Mouse (Mus musculus) heart, embryonic 13.5 days (tissue): ENCODE data around the gene Dda1. TPM values are rescaled to one million over a fixed set of nuclear protein-coding genes. Genes with fewer than 3 reads are reported as not detected.
A peak's percentile ranks its signal among the peaks of the same experiment; 100 is the strongest.
"Not testable (repeated sequence)": the region's sequence is repeated elsewhere in the genome, so short reads cannot be mapped to it uniquely, and the experiment has no call there.

Source experiments
- ATAC-seq: fragments of 200-750 bp; cut with Nextera tagmentation; 2 replicates; pipeline ENCODE4 v1.8.0; 2017; ENCODE audit warnings: moderate TSS enrichment; ENCODE audit not compliant: insufficient number of reproducible peaks, low FRiP score, low TSS enrichment; ENCODE audit errors: extremely low read depth
- H3K27ac ChIP-seq: fragments of 300-500 bp; sonication (generic); replicated peaks from 2 replicates; pipeline ENCODE4 v1.5.1; 2015; ENCODE audit warnings: moderate library complexity, mild to moderate bottlenecking, inconsistent platforms
- H3K27me3 ChIP-seq: fragments of 300-500 bp; sonication (generic); replicated peaks from 2 replicates; pipeline ENCODE4 v1.6.1; 2015; ENCODE audit warnings: mild to moderate bottlenecking, inconsistent platforms
- H3K36me3 ChIP-seq: fragments of 300-500 bp; sonication (generic); 2 replicates; pipeline ENCODE4 v1.6.1; 2015; ENCODE audit warnings: mild to moderate bottlenecking, inconsistent platforms
- H3K4me1 ChIP-seq: fragments of 300-500 bp; sonication (generic); 2 replicates; pipeline ENCODE4 v1.6.1; 2015; ENCODE audit warnings: inconsistent platforms
- H3K4me2 ChIP-seq: fragments of 300-500 bp; sonication (generic); 2 replicates; pipeline ENCODE4 v1.6.1; 2015; ENCODE audit warnings: inconsistent platforms, mild to moderate bottlenecking, moderate library complexity
- H3K4me3 ChIP-seq: fragments of 300-500 bp; sonication (generic); 2 replicates; pipeline ENCODE4 v1.5.1; 2015; ENCODE audit warnings: moderate library complexity, mild to moderate bottlenecking, inconsistent platforms
- H3K9ac ChIP-seq: fragments of 300-500 bp; sonication (generic); 2 replicates; pipeline ENCODE4 v1.6.1; 2015; ENCODE audit warnings: inconsistent platforms, mild to moderate bottlenecking, moderate library complexity
- H3K9me3 ChIP-seq: fragments of 300-500 bp; sonication (generic); 2 replicates; pipeline ENCODE4 v1.6.1; 2016; ENCODE audit warnings: inconsistent platforms
- WGBS: fragments of 180-500 bp; shearing (Covaris S2); methylation state at CpG from one replicate; pipeline ENCODE4 v1.1.7; 2015; ENCODE audit warnings: mixed read lengths; 5-methylcytosine and 5-hydroxymethylcytosine counted together
- polyA plus RNA-seq: library from polyadenylated mRNA; unstranded; fragments of >200 nt; fragmentation: Nextera tagmentation; extraction: Ambion mirVana; gene quantifications from 2 replicates; pipeline ENCODE4 v1.2.1, GENCODE M21; 2015

Dda1 gene
- 75.6 and 87.1 TPM in 2 replicates for polyA plus RNA-seq

DNA sequence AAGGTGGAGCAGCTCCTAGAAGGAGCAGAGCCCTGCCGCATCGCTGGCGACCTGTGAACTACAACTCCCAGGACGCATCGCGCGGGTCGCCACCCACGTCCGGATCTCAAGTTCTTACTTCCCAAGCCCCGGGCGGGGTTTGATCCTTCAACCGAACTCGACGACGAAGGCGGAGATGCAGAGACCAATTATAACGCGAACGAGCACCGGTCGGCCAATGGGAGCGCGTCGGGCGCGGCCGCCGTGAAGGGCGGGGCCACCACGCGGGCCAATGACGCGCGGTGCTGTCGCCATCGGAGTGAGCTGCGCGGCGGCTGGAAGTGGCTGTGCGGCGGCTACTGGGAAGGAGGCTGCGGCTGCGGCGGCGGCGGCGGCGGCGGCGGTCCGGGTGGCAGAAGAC lies at the start of gene Dda1:
Dda1 (plus strand) TSS at position 284 of the 400 bp plus-strand sequence.
- ATAC-seq: peak; percentile 86
- WGBS: under 1% methylated on average over 45 of the region's 52 CpGs

DNA sequence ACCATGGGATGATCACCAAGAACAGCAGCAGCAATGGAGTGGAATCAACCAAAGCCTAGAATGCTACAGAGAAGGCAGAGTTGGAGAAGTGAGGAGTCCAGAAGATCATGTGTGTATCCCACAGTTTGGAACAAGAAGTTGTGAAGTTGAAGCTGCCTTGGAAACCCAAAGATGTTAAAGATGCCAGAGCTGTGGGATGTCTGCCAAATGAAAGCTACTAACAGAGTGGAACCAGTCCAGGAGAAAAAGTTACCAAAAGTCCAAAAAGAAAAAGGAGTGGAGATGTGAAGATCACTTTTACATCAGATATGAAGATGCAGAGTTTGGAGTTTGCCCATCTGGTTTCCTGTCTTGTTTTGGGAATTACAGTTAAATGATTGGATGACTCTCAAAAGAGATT lies 46.9 kb upstream of the Dda1 start:
- Histone ChIP-seq H3K36me3 (no peaks in the 10 kb centered on the region), H3K4me2 (no peak overlapping the region), H3K4me3 (no peak overlapping the region), H3K27me3 (0 out of 2 replicates have a peak, but pooled peaks cover 10% of the 10 kb centered on the region), H3K27ac (no peak overlapping the region), H3K9ac (no peak overlapping the region), H3K9me3 (0 out of 2 replicates have a peak, but pooled peaks cover 4% of the 10 kb centered on the region), H3K4me1 (no peaks in the 10 kb centered on the region)
- no peak for ATAC-seq

More for the DNA sequence above, at the start of gene Dda1:
- H3K4me2 ChIP-seq: peak within 1 kb of the TSS; percentile 93
- H3K27ac ChIP-seq: peak within 1 kb of the TSS; percentile 53
- H3K9me3 ChIP-seq: no peaks in the 10 kb centered on the region
- no peaks in the 10 kb centered on the region for H3K27me3 ChIP-seq
- peak within 1 kb of the TSS; percentile 86 for H3K9ac ChIP-seq
- peaks cover 33% of the 10 kb centered on the region for H3K4me1 ChIP-seq
- peak within 1 kb of the TSS; percentile 69 for H3K4me3 ChIP-seq
- peaks cover 47% of the 10 kb centered on the region for H3K36me3 ChIP-seq

DNA sequence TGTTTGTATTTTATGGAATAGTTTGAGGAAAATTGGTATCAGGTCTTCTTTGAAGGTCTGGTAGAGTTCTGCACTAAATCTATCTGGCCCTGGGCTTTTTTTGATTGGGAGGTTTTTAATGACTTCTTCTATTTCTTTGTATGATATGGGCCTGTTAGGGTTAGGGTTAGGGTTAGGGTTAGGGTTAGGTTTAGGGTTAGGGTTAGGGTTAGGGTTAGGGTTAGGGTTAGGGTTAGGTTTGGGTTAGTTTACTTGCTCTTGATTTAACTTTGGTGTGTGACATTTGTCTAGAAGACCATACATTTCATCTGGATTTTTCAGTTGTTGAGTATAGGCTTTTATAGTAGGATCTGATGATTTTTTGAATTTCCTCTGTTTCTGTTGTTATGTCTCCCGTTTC lies 36.1 kb upstream of the Dda1 start:
- H3K4me3 ChIP-seq, H3K27ac ChIP-seq: not testable (repeated sequence)
- WGBS: 60% methylated on average over 1 of the region's 1 CpGs

DNA sequence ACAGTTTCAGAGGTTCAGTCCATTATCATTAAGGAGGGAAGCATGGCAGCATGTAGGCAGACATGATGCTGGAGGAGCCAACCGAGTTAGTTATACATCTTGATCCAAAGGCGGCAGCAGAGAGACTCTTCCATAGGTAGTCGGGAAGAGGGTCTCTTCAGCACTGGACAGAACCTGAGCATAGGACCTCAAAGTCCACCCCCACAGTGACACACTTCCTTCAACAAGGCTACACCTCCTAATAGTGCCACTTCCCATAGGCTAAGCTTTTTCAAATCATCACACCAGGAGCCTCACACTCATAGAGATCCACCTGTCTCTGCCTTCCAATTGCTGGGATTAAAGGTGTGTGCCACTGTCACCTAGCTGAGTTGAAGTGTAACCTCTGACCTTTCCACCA lies 32.0 kb upstream of the Dda1 start:
- no peak for ATAC-seq
- H3K4me2 ChIP-seq: no peak overlapping the region

More for the DNA sequence above, 36.1 kb upstream of the Dda1 start:
- peaks cover 13% of the 10 kb centered on the region; the same call in 1 of the 2 replicates for H3K27me3 ChIP-seq
- H3K9me3 ChIP-seq, H3K36me3 ChIP-seq, ATAC-seq, H3K4me2 ChIP-seq, H3K4me1 ChIP-seq, H3K9ac ChIP-seq: not testable (repeated sequence)

DNA sequence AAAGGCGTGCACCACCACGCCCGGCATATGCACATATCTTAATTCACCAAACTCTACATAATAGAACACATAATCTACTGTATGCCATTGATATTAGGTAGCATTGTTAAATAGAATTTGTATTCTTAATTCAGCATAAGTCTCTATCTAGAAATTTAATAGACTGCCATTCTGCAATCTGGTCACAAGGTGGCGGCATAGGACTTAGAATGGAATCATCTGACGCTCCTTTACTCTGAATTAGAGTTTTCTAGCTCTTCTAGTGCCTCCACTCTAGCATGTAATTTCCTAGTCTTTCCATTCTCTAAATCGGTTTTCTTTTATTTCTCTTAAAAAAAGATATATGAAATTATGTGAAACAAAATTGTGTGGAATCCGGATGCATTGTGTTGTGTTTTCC lies 27.6 kb upstream of the Dda1 start:
- H3K27me3 ChIP-seq: peaks cover 45% of the 10 kb centered on the region
- no peak overlapping the region for H3K4me2 ChIP-seq
- no peak overlapping the region for H3K4me3 ChIP-seq
- ATAC-seq: no peak
- no peak overlapping the region for H3K27ac ChIP-seq
- no peaks in the 10 kb centered on the region for H3K4me1 ChIP-seq
- H3K9ac ChIP-seq: no peak overlapping the region
- H3K9me3 ChIP-seq: no peaks in the 10 kb centered on the region
- no peaks in the 10 kb centered on the region for H3K36me3 ChIP-seq
- under 1% methylated on average over 7 of the region's 7 CpGs for WGBS

More for the DNA sequence above, 32.0 kb upstream of the Dda1 start:
- 39% methylated on average over 3 of the region's 3 CpGs for WGBS
- Histone ChIP-seq H3K9me3 (peaks cover 3% of the 10 kb centered on the region; the same call in 1 of the 2 replicates), H3K27me3 (peaks cover 13% of the 10 kb centered on the region), H3K27ac (no peak overlapping the region), H3K4me3 (no peak overlapping the region), H3K9ac (no peak overlapping the region), H3K36me3 (no peaks in the 10 kb centered on the region), H3K4me1 (no peaks in the 10 kb centered on the region)

DNA sequence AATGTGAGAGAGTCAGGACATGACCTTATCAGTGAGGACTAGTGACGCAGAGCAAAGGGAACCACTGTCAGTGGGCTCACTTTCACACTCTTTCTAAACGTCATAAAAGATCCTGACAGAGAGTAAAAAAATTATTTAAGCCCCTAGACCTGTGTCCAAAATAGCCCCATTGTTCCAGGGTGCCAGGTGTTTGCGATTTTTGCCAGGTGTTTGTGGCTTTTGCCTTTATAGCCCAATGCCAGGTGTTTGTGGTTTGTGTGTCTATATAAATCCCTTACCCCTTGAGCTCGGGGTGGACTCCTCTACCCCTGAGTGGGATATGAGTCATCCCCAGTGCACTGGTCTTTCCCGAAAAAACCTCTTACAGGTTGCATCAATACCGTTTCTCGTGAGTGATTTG lies 23.9 kb upstream of the Dda1 start:
- ATAC-seq: no peak
- Histone ChIP-seq H3K4me2 (no peak overlapping the region), H3K9me3 (no peaks in the 10 kb centered on the region), H3K4me3 (no peak overlapping the region), H3K36me3 (no peaks in the 10 kb centered on the region), H3K27me3 (peaks cover 36% of the 10 kb centered on the region), H3K9ac (no peak overlapping the region), H3K27ac (no peak overlapping the region), H3K4me1 (no peaks in the 10 kb centered on the region)
- 72% methylated on average over 7 of the region's 7 CpGs for WGBS

DNA sequence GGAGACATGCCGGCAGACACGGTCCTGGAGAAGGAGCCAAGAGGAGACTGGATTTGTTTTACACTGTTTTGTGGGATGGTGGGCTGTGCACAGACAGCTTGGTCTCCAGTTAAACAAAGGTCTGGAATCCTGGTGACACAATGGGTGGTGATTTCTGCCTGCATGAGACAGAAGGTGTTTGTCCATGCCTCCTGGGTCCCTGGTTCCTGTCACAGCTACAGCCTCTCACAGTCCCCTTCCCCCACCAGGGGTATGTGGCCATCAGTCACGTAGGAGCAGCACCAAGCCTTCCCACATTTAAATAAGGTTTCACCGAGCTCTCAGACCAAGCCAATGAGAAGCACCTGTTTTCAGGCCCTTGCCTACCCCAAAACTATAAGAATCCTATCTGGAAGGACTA lies 17.7 kb upstream of the Dda1 start:
- no peaks in the 10 kb centered on the region for H3K9me3 ChIP-seq
- H3K4me2 ChIP-seq: no peak overlapping the region
- H3K4me3 ChIP-seq: no peak overlapping the region
- WGBS: 54% methylated on average over 4 of the region's 4 CpGs
- H3K9ac ChIP-seq: no peak overlapping the region
- no peak overlapping the region for H3K27ac ChIP-seq
- no peaks in the 10 kb centered on the region for H3K4me1 ChIP-seq
- peaks cover 12% of the 10 kb centered on the region for H3K27me3 ChIP-seq
- no peaks in the 10 kb centered on the region for H3K36me3 ChIP-seq
- no peak for ATAC-seq

DNA sequence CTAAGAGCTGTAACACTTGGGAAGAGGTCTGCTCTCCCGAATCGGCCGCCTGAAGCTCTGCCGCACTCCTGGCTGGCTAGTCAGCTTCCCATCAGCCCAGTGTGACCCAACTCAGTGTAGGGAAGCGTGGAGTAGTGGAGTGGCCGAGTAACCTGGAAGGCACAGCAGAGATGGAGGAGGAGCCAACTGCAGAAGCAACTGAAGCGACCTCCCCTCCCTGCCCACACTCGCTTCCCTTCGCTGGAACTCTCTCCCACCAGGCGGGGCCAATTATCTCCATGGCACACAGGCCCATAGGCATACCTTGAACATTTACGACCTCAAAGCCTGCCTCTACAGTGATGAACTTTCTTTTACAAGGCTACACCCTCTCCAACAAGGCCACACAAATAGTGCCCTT lies 17.2 kb upstream of the Dda1 start:
- ATAC-seq: no peak
- 0 out of 2 replicates have a peak, but pooled peaks cover under 1% of the 10 kb centered on the region for H3K4me1 ChIP-seq
- WGBS: 49% methylated on average over 11 of the region's 11 CpGs
- H3K27ac ChIP-seq: no peak overlapping the region
- no peaks in the 10 kb centered on the region for H3K9me3 ChIP-seq
- H3K4me3 ChIP-seq: no peak overlapping the region
- H3K9ac ChIP-seq: no peak overlapping the region
- H3K27me3 ChIP-seq: peaks cover 12% of the 10 kb centered on the region
- no peak overlapping the region for H3K4me2 ChIP-seq
- peaks cover 2% of the 10 kb centered on the region for H3K36me3 ChIP-seq

DNA sequence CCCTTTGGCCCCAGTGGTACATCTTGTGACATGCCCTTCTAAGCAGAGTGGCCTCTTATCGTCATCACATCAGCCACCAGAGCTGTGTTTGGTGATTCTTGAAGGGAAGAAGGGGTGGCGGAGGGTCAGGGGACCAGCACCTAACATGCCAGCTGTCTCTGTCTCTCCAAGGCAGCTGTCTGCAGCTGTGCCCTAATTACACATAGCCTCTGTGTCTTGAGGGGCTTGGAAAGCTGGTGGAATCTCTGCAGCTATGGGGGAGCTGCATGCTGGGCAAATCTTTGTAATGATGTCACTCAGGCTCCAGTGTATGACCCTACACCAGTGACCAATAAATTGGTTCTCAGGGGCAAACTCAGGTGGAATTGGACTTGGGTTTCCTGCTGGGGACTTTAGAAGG lies 16.3 kb upstream of the Dda1 start:
- Histone ChIP-seq H3K4me3 (no peak overlapping the region), H3K4me2 (no peak overlapping the region), H3K36me3 (peaks cover 11% of the 10 kb centered on the region), H3K27me3 (peaks cover 12% of the 10 kb centered on the region), H3K9ac (no peak overlapping the region), H3K4me1 (0 out of 2 replicates have a peak, but pooled peaks cover 4% of the 10 kb centered on the region), H3K9me3 (no peaks in the 10 kb centered on the region), H3K27ac (no peak overlapping the region)
- WGBS: 72% methylated on average over 2 of the region's 2 CpGs
- no peak for ATAC-seq

DNA sequence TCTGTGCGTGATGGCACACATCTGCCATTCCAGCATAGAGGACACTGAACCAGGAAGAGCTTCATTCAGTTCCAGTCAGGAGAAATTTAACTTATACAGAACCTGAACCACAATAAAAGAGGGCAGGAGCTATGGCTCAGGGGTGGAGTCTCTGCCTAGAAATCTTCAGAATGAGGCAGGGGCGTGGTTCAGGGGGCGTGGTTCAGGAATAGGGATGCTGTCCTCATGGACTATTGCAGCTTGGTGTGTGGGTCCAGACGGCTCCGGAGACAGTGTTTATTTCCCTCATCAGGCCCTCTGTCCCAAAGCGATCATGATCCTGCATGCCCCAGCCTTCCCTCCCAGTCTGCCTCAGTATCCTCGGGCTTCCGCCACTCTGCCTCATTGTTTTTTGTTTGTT lies 14.3 kb upstream of the Dda1 start:
- H3K9ac ChIP-seq: no peak overlapping the region
- H3K27ac ChIP-seq: no peak overlapping the region
- H3K27me3 ChIP-seq: peaks cover 12% of the 10 kb centered on the region; the same call in 1 of the 2 replicates
- H3K4me2 ChIP-seq: no peak overlapping the region
- H3K4me3 ChIP-seq: no peak overlapping the region
- H3K36me3 ChIP-seq: peaks cover 30% of the 10 kb centered on the region
- no peaks in the 10 kb centered on the region for H3K9me3 ChIP-seq
- 0 out of 2 replicates have a peak, but pooled peaks cover 4% of the 10 kb centered on the region for H3K4me1 ChIP-seq
- 73% methylated on average over 8 of the region's 8 CpGs for WGBS
- no peak for ATAC-seq

DNA sequence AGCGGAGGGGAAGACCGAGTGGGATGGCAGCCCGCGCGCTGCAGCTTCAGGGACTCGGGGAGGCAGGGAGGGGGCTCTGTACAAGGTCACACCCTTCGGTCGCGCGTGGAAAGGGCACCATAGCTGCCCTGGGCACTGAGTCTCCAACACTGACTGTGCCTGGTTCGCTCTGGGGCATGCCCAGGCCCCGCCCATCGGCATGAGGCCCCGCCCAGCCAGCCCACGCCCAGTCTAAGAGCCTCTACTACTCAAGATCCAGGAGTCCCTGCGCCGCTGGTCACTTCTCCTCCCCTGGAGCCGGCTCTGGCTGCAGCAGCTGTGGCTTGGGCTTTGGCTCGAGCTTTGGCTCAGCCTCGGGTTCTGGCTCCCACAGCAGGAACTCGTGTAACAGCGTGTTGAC lies 12.1 kb upstream of the Dda1 start:
- peaks cover 8% of the 10 kb centered on the region; the same call in 1 of the 2 replicates for H3K4me1 ChIP-seq
- no peak overlapping the region for H3K4me3 ChIP-seq
- no peak overlapping the region for H3K4me2 ChIP-seq
- peaks cover 51% of the 10 kb centered on the region for H3K36me3 ChIP-seq
- no peaks in the 10 kb centered on the region for H3K9me3 ChIP-seq
- H3K27me3 ChIP-seq: peaks cover 22% of the 10 kb centered on the region
- peak; percentile 17; the same call in 1 of the 2 replicates for ATAC-seq
- H3K27ac ChIP-seq: no peak overlapping the region
- WGBS: 32% methylated on average over 22 of the region's 22 CpGs
- H3K9ac ChIP-seq: no peak overlapping the region

DNA sequence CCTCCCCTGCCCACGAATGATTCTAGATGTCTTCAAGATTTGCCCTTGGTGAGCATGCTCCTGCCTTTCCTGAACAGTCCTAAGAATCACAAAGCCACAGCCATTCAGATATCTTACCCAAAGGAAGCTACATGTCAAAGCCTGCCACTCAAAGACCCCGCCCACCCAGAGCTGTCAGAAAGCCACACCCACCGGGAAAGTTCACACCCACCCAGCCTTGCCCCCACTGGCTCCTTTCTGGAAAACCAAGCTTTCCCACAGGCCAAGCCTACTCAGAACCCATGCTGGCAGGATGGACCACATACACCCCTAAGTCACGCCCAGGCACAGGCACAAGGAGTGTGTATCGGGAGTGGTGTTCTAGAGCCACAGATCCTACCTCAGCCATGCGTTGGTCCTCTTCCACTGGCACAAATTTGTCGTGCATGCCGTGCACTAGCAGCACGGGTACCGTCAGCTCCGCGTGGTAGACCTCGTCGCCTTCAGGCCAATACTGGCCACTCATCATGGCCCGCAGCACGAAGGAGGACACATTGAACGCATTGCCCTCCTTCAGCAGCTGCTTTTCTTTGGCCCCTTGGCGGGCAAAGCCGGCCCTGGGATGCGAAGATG lies 11.2 kb upstream of the Dda1 start:
- H3K4me1 ChIP-seq: peaks cover 17% of the 10 kb centered on the region
- H3K27ac ChIP-seq: no peak overlapping the region
- H3K27me3 ChIP-seq: peaks cover 20% of the 10 kb centered on the region
- no peak overlapping the region for H3K4me2 ChIP-seq
- 71% methylated on average over 20 of the region's 20 CpGs for WGBS
- H3K4me3 ChIP-seq: no peak overlapping the region
- ATAC-seq: no peak
- H3K9me3 ChIP-seq: no peaks in the 10 kb centered on the region
- peaks cover 51% of the 10 kb centered on the region for H3K36me3 ChIP-seq
- no peak overlapping the region for H3K9ac ChIP-seq
